Comparison of ENCODE assay signal across 15 mouse cellular contexts in the genomic region with DNA sequence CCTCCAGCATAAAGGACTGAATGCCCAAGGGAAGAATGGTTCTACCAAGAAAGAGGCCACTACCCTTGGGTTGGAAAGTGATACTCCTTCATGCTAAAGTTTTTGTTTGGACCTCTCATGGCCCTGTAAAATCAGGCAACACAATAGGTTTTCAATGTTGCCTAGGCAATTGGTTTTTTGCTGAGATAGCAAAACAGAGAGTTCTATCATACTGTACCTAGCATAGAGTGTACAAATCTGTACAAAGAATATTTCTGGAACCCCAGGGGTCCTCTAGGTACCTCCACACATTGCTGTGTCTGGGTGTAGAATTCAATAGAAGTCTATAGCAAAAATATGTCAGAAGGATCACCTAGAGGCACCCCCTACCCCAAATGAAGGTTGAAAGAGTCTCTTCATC.
"Had no signal": no experiment of that assay in that cellular context is flagged by ENCODE, and none has a peak within 500 bp of the region (broad histone marks: within the 10 kb centered on the region; RNA-seq: fewer than 3 reads in every experiment).

No protein-coding gene starts in this region.

- H3K4me2 ChIP-seq: neural tube, embryonic 15.5 days; stomach, embryonic 15.5 days had no signal

- H3K9me3 ChIP-seq: neural tube, embryonic 15.5 days; stomach, embryonic 15.5 days had no signal

- DNase-seq: retina, postnatal 1 day; right cerebral cortex, adult 18-20 months; right cerebral cortex, postnatal 14 days; right cerebral cortex, postnatal 25 days; right cerebral cortex, postnatal 4 days; spleen, adult 18-20 months; thymus, adult 18-20 months; thymus, adult 2 months; thymus, postnatal 14 days; thymus, postnatal 25 days; thymus, postnatal 36 days; thymus, postnatal 4 days had no signal

- H3K4me1 ChIP-seq: stomach, embryonic 15.5 days had no signal

- H3K9ac ChIP-seq: neural tube, embryonic 15.5 days; stomach, embryonic 15.5 days had no signal

- H3K27ac ChIP-seq: neural tube, embryonic 15.5 days; stomach, embryonic 15.5 days; stomach, postnatal 0 days had no signal

- H3K36me3 ChIP-seq: neural tube, embryonic 15.5 days; stomach, embryonic 15.5 days had no signal

- H3K4me3 ChIP-seq: neural tube, embryonic 15.5 days; stomach, embryonic 15.5 days had no signal

- H3K27me3 ChIP-seq: neural tube, embryonic 15.5 days; stomach, embryonic 15.5 days had no signal
